Mouse (Mus musculus) testis, adult 2 months (tissue): Measurements from ENCODE around the gene Dgkd.

Experiments used
- CTCF ChIP-seq: fragments of 200-500 bp; IDR thresholded peaks from 2 replicates; pipeline ENCODE4 v1.5.1; 2012; ENCODE audit warnings: low read depth, mild to moderate bottlenecking, inconsistent platforms, low read length, moderate library complexity; ENCODE audit not compliant: control insufficient read depth, insufficient read depth, insufficient replicate concordance
- POLR2A ChIP-seq: fragments of 200-500 bp; IDR thresholded peaks from 2 replicates; pipeline ENCODE4 v1.6.1; 2012; ENCODE audit warnings: low read depth, mild to moderate bottlenecking, inconsistent platforms, low read length, moderate library complexity; ENCODE audit not compliant: control insufficient read depth

DNA sequence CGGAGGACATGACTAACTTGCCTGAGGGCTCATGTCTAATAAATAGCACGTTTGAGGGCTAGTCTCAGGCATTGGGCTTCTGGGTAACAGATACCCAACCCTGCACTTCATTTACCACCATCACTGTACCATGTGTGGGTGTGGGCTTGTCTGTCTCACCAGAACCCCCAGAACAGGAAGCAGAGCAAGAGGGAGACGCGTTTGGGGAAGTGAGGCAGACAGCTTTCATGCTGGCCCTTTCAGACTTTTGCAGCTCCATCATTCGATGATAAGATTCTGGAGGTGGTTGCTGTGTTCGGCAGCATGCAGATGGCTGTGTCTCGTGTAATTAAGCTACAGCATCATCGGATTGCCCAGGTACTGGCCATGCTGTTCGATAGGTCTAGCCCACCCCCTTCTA lies 82.0 kb downstream of the Dgkd start:
- no peak for TF ChIP-seq POLR2A
- no peak for TF ChIP-seq CTCF
